Mouse (Mus musculus): ENCODE measurements around the gene Pde4d. TPM values are rescaled to one million over a fixed set of nuclear protein-coding genes. Genes with fewer than 3 reads are reported as not detected.

The Pde4d gene
- total and polyA plus RNA-seq, 3 experiments = 18.5 to 18.8 TPM; not detected in 1

DNA sequence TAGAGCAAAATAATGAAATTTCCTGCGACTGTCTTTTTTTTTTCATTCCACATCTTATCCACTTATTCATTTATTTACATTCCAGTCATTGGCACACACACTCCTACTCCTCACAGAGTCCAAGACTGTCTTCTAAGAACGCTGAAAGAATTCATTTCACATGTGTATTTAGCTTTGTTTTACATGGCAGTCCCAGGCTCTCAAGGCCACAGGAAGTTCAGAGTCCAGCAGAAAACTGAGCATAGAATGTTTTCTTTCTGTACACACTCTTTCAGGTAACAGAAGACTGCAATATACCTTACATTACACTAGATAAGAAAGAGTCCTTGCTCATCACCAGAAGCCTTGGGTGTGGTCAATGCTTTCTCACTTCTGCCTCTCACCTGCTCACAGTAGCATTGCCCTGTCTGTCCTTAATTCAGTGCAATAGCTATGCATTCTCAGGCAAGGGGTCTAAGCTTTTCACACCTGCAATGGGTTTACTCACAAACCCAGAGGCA is 1169.5 kb downstream of the Pde4d start:
- TF ChIP-seq CTCF (IDR thresholded peaks at IDR 0.05 in 2 of 3, conservative IDR thresholded peaks at IDR 0.05 in 1 of 3; ENCODE audit: control insufficient read depth in 1 of 3, insufficient read depth in 1 of 3, low read depth in 2 of 3, low read length in 3 of 3, poor library complexity in 1 of 3, severe bottlenecking in 1 of 3) = no peak
- no peak for TF ChIP-seq CHD1 (IDR thresholded peaks at IDR 0.05; ENCODE audit: low read depth, low read length)
- TF ChIP-seq NELFE (IDR thresholded peaks at IDR 0.05; ENCODE audit: low read depth, low read length) = no peak
- no peak for TF ChIP-seq MEF2A (IDR thresholded peaks at IDR 0.05; ENCODE audit: extremely low read depth, insufficient replicate concordance, low read depth, low read length, poor library complexity, severe bottlenecking)
- no peak for TF ChIP-seq MYC (IDR thresholded peaks at IDR 0.05; ENCODE audit: low read depth, low read length)
- no peak for TF ChIP-seq CHD2 (IDR thresholded peaks at IDR 0.05; ENCODE audit: low read length)
- TF ChIP-seq TBP (IDR thresholded peaks at IDR 0.05; ENCODE audit: low read depth, low read length) = no peak
- TF ChIP-seq ZMIZ1 (IDR thresholded peaks at IDR 0.05; ENCODE audit: low read depth, low read length) = no peak
- no peak for TF ChIP-seq RCOR1 (IDR thresholded peaks at IDR 0.05; ENCODE audit: low read depth, low read length)
- TF ChIP-seq GABPA (IDR thresholded peaks at IDR 0.05; ENCODE audit: low read depth, low read length) = no peak
- TF ChIP-seq NRF1 (IDR thresholded peaks at IDR 0.05; ENCODE audit: insufficient read depth, low read depth, low read length, poor library complexity, severe bottlenecking) = no peak
- Histone ChIP-seq H3K9me3 (replicated peaks; ENCODE audit: insufficient read depth, low read length) (no peaks in the 10 kb centered on the region), H3K9ac (ENCODE audit: control insufficient read depth, low read depth, low read length, poor library complexity, severe bottlenecking) (no peak overlapping the region), H3K4me1 (ENCODE audit: control insufficient read depth in 1 of 2, insufficient read depth in 2 of 2, low read length in 2 of 2) (0 out of 4 replicates have a peak, but pooled peaks cover 0 to 2% of the 10 kb centered on the region in 2 experiments), H3K79me2 (ENCODE audit: control insufficient read depth, insufficient read depth, low read length, poor library complexity) (no peaks in the 10 kb centered on the region; the same call in 1 of the 2 replicates), H3K27ac (ENCODE audit: control insufficient read depth, low read depth, low read length) (no peak overlapping the region), H3K4me3 (ENCODE audit: control insufficient read depth in 1 of 2, insufficient read depth in 1 of 2, low read depth in 2 of 2, low read length in 2 of 2) (no peak overlapping the region), H3K36me3 (ENCODE audit: control insufficient read depth in 1 of 2, insufficient read depth in 2 of 2, low read length in 2 of 2) (peaks cover 0 to 4% of the 10 kb centered on the region in 2 experiments; a peak in 1 of 4 replicates), H3K27me3 (ENCODE audit: control insufficient read depth in 1 of 2, insufficient read depth in 2 of 2, low read length in 2 of 2) (no peaks in the 10 kb centered on the region)
- no peak for DNase-seq (ENCODE audit: low read depth, low spot score)

- H3K36me3 ChIP-seq (ENCODE audit: control insufficient read depth in 1 of 2, insufficient read depth in 2 of 2, low read length in 2 of 2) = no peaks in the 10 kb centered on the region
- no peak for TF ChIP-seq MXI1 (IDR thresholded peaks at IDR 0.05; ENCODE audit: low read depth, low read length)
- no peak for TF ChIP-seq CHD2 (IDR thresholded peaks at IDR 0.05; ENCODE audit: low read length)
- TF ChIP-seq POLR2A (IDR thresholded peaks at IDR 0.05; ENCODE audit: control insufficient read depth in 1 of 2, insufficient read depth in 1 of 2, low read depth in 1 of 2, low read length in 2 of 2, poor library complexity in 1 of 2) = no peak
- TF ChIP-seq SIN3A (IDR thresholded peaks at IDR 0.05; ENCODE audit: low read length) = no peak
- TF ChIP-seq POLR2AphosphoS5 (IDR thresholded peaks at IDR 0.05; ENCODE audit: borderline replicate concordance, low read depth, low read length) = no peak
- TF ChIP-seq E2F4 (IDR thresholded peaks at IDR 0.05; ENCODE audit: borderline replicate concordance, low read depth, low read length) = no peak
- no peaks in the 10 kb centered on the region for H3K9me3 ChIP-seq (replicated peaks; ENCODE audit: insufficient read depth, low read length)
- H3K4me1 ChIP-seq (ENCODE audit: control insufficient read depth in 1 of 2, insufficient read depth in 2 of 2, low read length in 2 of 2) = 0 out of 4 replicates have a peak, but pooled peaks cover 0 to 2% of the 10 kb centered on the region in 2 experiments
- DNase-seq (ENCODE audit: low read depth, low spot score) = no peak
- H3K4me3 ChIP-seq (ENCODE audit: control insufficient read depth in 1 of 2, insufficient read depth in 1 of 2, low read depth in 2 of 2, low read length in 2 of 2) = no peak overlapping the region
- H3K9ac ChIP-seq (ENCODE audit: control insufficient read depth, low read depth, low read length, poor library complexity, severe bottlenecking) = no peak overlapping the region
- no peak overlapping the region for H3K27ac ChIP-seq (ENCODE audit: control insufficient read depth, low read depth, low read length)
- H3K27me3 ChIP-seq (ENCODE audit: control insufficient read depth in 1 of 2, insufficient read depth in 2 of 2, low read length in 2 of 2) = no peaks in the 10 kb centered on the region
- H3K79me2 ChIP-seq (ENCODE audit: control insufficient read depth, insufficient read depth, low read length, poor library complexity) = no peaks in the 10 kb centered on the region
Measured at GRCm38 (mm10) chr13:109622207-109622606, 1172.5 kb downstream of the Pde4d start.

All from MEL (cell line).